Mouse (Mus musculus) heart, postnatal 0 days (tissue): Measurements from ENCODE around the gene Tmx2. TPM values are rescaled to one million over a fixed set of nuclear protein-coding genes. Genes with fewer than 3 reads are reported as not detected.

Experiments used
- ATAC-seq: fragments of 200-750 bp; cut with Nextera tagmentation; 2 replicates; pipeline ENCODE4 v1.8.0; 2017; ENCODE audit warnings: low read depth, moderate number of reproducible peaks, moderate library complexity; ENCODE audit not compliant: insufficient read depth
- DNase-seq: peaks from one replicate; pipeline ENCODE4 v3.0.0-alpha.2; 2016; ENCODE audit warnings: low spot score
- H3K27ac ChIP-seq: fragments of 300-500 bp; sonication (generic); 2 replicates; pipeline ENCODE4 v1.5.1; 2014; ENCODE audit warnings: low read depth, mild to moderate bottlenecking
- H3K27me3 ChIP-seq: fragments of 300-500 bp; sonication (generic); 2 replicates; pipeline ENCODE4 v1.6.1; 2014; ENCODE audit warnings: low read length, mixed read lengths; ENCODE audit not compliant: control insufficient read depth, insufficient read depth
- H3K36me3 ChIP-seq: fragments of 300-500 bp; sonication (generic); replicated peaks from 2 replicates; pipeline ENCODE4 v1.6.1; 2014; ENCODE audit warnings: low read length, mixed read lengths; ENCODE audit not compliant: control insufficient read depth, insufficient read depth
- H3K4me1 ChIP-seq: fragments of 300-500 bp; sonication (generic); 2 replicates; pipeline ENCODE4 v1.6.1; 2014; ENCODE audit warnings: antibody characterized with exemption; ENCODE audit not compliant: control insufficient read depth, insufficient read depth
- H3K4me2 ChIP-seq: fragments of 300-500 bp; sonication (generic); 2 replicates; pipeline ENCODE4 v1.6.1; 2014; ENCODE audit warnings: low read depth, mild to moderate bottlenecking, low read length, moderate library complexity
- H3K4me3 ChIP-seq: fragments of 300-500 bp; sonication (generic); 2 replicates; pipeline ENCODE4 v1.5.1; 2014; ENCODE audit warnings: low read depth, low read length
- H3K9ac ChIP-seq: fragments of 300-500 bp; sonication (generic); replicated peaks from 2 replicates; pipeline ENCODE4 v1.6.1; 2014; ENCODE audit warnings: low read depth, low read length, mixed read lengths
- H3K9me3 ChIP-seq: fragments of 300-500 bp; sonication (generic); replicated peaks from 2 replicates; pipeline ENCODE4 v1.6.1; 2016; ENCODE audit warnings: low read length; ENCODE audit not compliant: control insufficient read depth
- CTCF ChIP-seq: IDR thresholded peaks from 2 replicates; pipeline ENCODE4 v1.5.1; 2016; ENCODE audit warnings: antibody characterized with exemption, control low read depth, low read depth
- EP300 ChIP-seq: IDR thresholded peaks from 2 replicates; pipeline ENCODE4 v1.6.1; 2016; ENCODE audit warnings: antibody characterized with exemption, low read depth
- WGBS: fragments of 180-500 bp; shearing (Covaris S2); extraction: QIAGEN DNeasy Blood & Tissue Kit; methylation state at CpG from one replicate; pipeline ENCODE4 v1.1.7; 2014; 5-methylcytosine and 5-hydroxymethylcytosine counted together
- polyA plus RNA-seq: library from polyadenylated mRNA; unstranded; fragments of >200 nt; fragmentation: Nextera tagmentation; extraction: Ambion mirVana; gene quantifications from 2 replicates; pipeline ENCODE4 v1.2.1, GENCODE M21; 2015
- total RNA-seq: library from RNA; depleted of rRNA; stranded (reverse); fragments of >200 nt; gene quantifications from 2 replicates; pipeline ENCODE4 v1.2.3, GENCODE M21; 2014; ENCODE audit warnings: low replicate concordance

The Tmx2 gene
- total and polyA plus RNA-seq, 2 experiments from 2014 or later: 82.7 to 151 TPM

DNA sequence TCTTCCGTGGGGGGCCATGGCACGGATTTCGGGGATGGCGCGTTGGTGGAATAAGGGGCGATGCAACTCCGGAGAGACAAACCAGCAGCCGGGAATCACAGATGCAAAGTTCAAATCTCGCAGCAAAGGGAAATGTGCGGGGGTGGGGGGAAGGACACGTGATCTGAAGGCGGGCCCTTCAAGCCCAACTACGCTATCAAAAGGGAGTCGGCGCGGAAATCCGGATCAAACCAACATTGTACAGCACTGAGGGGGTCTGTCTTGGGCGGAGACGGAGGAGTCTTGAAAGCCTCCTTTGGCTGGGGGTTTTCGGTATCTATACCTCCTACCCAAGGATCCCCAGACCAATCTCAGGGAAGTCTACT lies 8.4 kb downstream of the Tmx2 start, which contains the start of gene Selenoh:
Selenoh (minus strand) TSS at position 202 of the 365 bp plus-strand sequence.
- H3K4me1 ChIP-seq: peaks cover 11% of the 10 kb centered on the region; the same call in 1 of the 2 replicates
- H3K4me3 ChIP-seq: peak within 1 kb of the TSS; percentile 93
- peak within 1 kb of the TSS; percentile 84 for H3K9ac ChIP-seq
- peak within 1 kb of the TSS; percentile 80 for H3K27ac ChIP-seq
- peaks cover 30% of the 10 kb centered on the region for H3K36me3 ChIP-seq
- DNase-seq (peak; percentile 88), ATAC-seq (peak; percentile 93)
- TF ChIP-seq EP300 (no peak), CTCF (no peak)
- H3K4me2 ChIP-seq: peak within 1 kb of the TSS; percentile 78
- no peaks in the 10 kb centered on the region for H3K27me3 ChIP-seq
- H3K9me3 ChIP-seq: no peaks in the 10 kb centered on the region
- under 1% methylated on average over 20 of the region's 20 CpGs for WGBS

DNA sequence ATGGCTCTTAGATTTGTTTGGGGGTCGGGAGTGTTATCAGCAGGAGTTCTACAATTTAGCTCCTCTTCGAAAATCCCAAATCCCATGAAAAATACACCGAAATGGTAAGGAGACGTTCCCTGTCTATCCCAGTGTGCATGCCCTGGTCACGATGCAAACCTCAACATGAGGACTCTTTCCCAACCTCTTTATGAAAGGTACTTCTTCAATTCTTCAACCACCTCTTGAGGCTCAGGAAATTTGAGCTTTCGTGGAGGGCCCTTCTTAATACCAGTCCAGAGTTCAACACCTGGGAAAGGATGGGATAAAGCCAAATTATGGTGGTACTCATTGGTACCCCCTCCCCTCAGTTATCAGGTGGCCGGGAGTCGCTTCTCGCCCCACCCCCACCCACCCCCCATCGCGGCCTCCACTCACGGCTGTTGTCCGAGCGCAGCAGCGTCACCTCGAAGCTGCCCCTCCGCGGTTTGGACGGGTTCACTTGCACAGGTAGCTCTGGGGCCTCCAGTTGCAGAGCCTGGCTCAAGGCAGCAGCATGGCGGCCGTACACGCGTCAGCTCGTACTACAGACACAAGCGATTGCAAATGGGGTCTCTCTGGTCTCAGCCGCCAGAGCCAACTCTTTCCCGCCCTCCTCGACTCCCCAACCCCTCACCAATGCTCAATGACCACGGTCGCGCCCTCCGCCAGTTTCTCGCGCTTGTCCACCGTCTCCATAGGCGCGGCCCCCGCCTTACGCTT lies 8.9 kb downstream of the Tmx2 start:
- Histone ChIP-seq H3K4me2 (peak overlapping the region; percentile 78), H3K9ac (peak overlapping the region; percentile 84), H3K27me3 (no peaks in the 10 kb centered on the region), H3K36me3 (peaks cover 25% of the 10 kb centered on the region), H3K4me1 (peaks cover 11% of the 10 kb centered on the region; the same call in 1 of the 2 replicates), H3K27ac (peak overlapping the region; percentile 80), H3K9me3 (no peaks in the 10 kb centered on the region), H3K4me3 (peak overlapping the region; percentile 93)
- DNase-seq: no peak
- peak; percentile 57 for ATAC-seq
- 3% methylated on average over 38 of the region's 39 CpGs for WGBS
- TF ChIP-seq CTCF (no peak), EP300 (no peak)

DNA sequence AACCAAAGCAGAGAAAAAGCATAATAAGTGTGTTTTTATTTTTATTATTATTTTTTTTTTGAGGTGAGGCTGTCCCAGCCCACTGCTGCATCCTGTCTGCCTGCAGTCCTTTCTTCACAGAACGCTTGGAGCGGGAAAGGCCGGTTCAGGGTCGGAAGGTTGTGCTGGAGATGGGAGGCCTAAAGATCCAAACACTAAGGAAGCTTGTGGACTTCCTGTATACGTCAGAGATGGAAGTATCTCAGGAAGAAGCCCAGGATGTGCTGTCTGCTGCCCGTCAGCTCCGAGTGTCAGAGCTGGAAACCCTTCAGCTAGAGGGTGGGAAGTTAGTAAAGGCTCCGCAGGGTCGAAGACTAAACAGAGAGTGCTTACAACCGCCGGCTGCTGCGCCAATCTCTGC lies 12.9 kb downstream of the Tmx2 start:
- DNase-seq: no peak
- H3K9ac ChIP-seq: no peak overlapping the region
- ATAC-seq: no peak
- no peaks in the 10 kb centered on the region for H3K9me3 ChIP-seq
- 40% methylated on average over 12 of the region's 12 CpGs for WGBS
- H3K27ac ChIP-seq: peak overlapping the region; percentile 70
- no peak overlapping the region for H3K4me2 ChIP-seq
- H3K4me3 ChIP-seq: no peak overlapping the region
- TF ChIP-seq EP300: no peak
- no peak for TF ChIP-seq CTCF
- no peaks in the 10 kb centered on the region for H3K27me3 ChIP-seq
- H3K4me1 ChIP-seq: peaks cover 9% of the 10 kb centered on the region; the same call in 1 of the 2 replicates
- no peaks in the 10 kb centered on the region; the same call in 1 of the 2 replicates for H3K36me3 ChIP-seq

DNA sequence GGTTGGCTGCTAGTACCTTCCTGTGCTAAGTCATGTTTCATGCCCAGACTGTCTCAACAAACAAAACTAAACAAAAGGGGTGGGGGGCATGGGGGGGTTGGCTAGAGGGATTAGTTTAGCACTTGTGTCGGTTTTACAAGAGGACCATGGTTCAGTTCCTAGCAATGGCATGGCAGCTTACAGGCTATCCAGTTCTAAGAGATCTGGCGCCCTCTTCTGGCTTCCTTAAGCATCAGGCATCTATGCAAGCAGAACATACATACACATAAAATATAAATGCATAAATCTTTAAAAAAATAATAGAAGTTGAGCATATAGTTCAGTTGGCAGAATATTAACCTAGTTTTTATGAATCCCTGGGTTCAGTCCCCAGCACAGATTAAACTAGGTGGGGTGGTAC lies 16.1 kb downstream of the Tmx2 start:
- Histone ChIP-seq H3K27ac (no peak overlapping the region), H3K9me3 (no peaks in the 10 kb centered on the region), H3K4me1 (no peaks in the 10 kb centered on the region), H3K27me3 (no peaks in the 10 kb centered on the region), H3K4me2 (no peak overlapping the region), H3K4me3 (no peak overlapping the region), H3K9ac (no peak overlapping the region), H3K36me3 (no peaks in the 10 kb centered on the region)
- DNase-seq: no peak
- no peak for ATAC-seq
- TF ChIP-seq EP300 (no peak), CTCF (peak; percentile 44)
- 35% methylated on average over 2 of the region's 2 CpGs for WGBS

DNA sequence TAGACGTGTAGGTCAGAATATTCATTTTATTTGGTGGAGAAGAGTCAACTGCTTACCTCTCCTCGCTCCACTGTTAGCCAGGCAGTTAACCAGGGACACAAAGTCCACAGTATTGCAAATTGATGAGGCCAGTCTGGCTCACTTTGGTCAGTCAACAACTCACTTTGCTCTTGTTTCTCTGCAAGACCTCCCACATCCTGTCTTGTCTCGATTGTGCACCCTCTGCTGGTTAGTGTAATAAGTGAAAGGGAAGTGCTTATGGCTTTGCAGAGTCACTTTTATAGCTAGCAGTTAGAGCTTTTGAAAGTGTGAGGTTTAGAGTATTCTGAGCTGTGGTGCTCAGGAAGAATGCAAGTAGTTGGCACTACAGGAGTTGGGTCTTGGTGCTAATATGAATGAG lies 18.7 kb downstream of the Tmx2 start:
- H3K4me3 ChIP-seq: no peak overlapping the region
- WGBS: 53% methylated on average over 3 of the region's 3 CpGs
- H3K36me3 ChIP-seq: no peaks in the 10 kb centered on the region
- ATAC-seq (no peak), DNase-seq (peak; percentile 65)
- no peak overlapping the region for H3K9ac ChIP-seq
- no peaks in the 10 kb centered on the region for H3K4me1 ChIP-seq
- no peak overlapping the region for H3K27ac ChIP-seq
- no peaks in the 10 kb centered on the region for H3K27me3 ChIP-seq
- no peak overlapping the region for H3K4me2 ChIP-seq
- H3K9me3 ChIP-seq: no peaks in the 10 kb centered on the region
- TF ChIP-seq CTCF: peak; percentile 76
- TF ChIP-seq EP300: no peak
